Mouse (Mus musculus) neural tube, embryonic 13.5 days (tissue): ENCODE results near the gene Lrrc55. TPM values are rescaled to one million over a fixed set of nuclear protein-coding genes. Genes with fewer than 3 reads are reported as not detected.

ENCODE experiments used
- ATAC-seq: fragments of 200-750 bp; cut with Nextera tagmentation; 2 replicates; pipeline ENCODE4 v1.8.0; 2017; ENCODE audit warnings: low read depth, mild to moderate bottlenecking, moderate TSS enrichment, moderate library complexity
- H3K27ac ChIP-seq: fragments of 300-500 bp; sonication (generic); replicated peaks from 2 replicates; pipeline ENCODE4 v1.5.1; 2015; ENCODE audit warnings: moderate library complexity, mild to moderate bottlenecking, inconsistent platforms
- H3K27me3 ChIP-seq: fragments of 300-500 bp; sonication (generic); 2 replicates; pipeline ENCODE4 v1.6.1; 2015; ENCODE audit warnings: mild to moderate bottlenecking, inconsistent platforms
- H3K36me3 ChIP-seq: fragments of 300-500 bp; sonication (generic); 2 replicates; pipeline ENCODE4 v1.6.1; 2015; ENCODE audit warnings: mild to moderate bottlenecking, inconsistent platforms
- H3K4me1 ChIP-seq: fragments of 300-500 bp; sonication (generic); replicated peaks from 2 replicates; pipeline ENCODE4 v1.6.1; 2015; ENCODE audit warnings: inconsistent platforms
- H3K4me2 ChIP-seq: fragments of 300-500 bp; sonication (generic); 2 replicates; pipeline ENCODE4 v1.6.1; 2015; ENCODE audit warnings: inconsistent platforms, mild to moderate bottlenecking, moderate library complexity
- H3K4me3 ChIP-seq: fragments of 300-500 bp; sonication (generic); 2 replicates; pipeline ENCODE4 v1.5.1; 2015; ENCODE audit warnings: mild to moderate bottlenecking, inconsistent platforms
- H3K9ac ChIP-seq: fragments of 300-500 bp; sonication (generic); 2 replicates; pipeline ENCODE4 v1.6.1; 2015; ENCODE audit warnings: moderate library complexity, mild to moderate bottlenecking, inconsistent platforms
- H3K9me3 ChIP-seq: fragments of 300-500 bp; sonication (generic); 2 replicates; pipeline ENCODE4 v1.6.1; 2016; ENCODE audit warnings: inconsistent platforms
- WGBS: fragments of 180-500 bp; shearing (Covaris S2); methylation state at CpG from one replicate; pipeline ENCODE4 v1.1.7; 2015; 5-methylcytosine and 5-hydroxymethylcytosine counted together
- polyA plus RNA-seq: library from polyadenylated mRNA; unstranded; fragments of >200 nt; fragmentation: Nextera tagmentation; extraction: Ambion mirVana; gene quantifications from 2 replicates; pipeline ENCODE4 v1.2.1, GENCODE M21; 2015

The Lrrc55 gene
- polyA plus RNA-seq, 1 experiment from 2014 or later: 5.1 TPM

GRCm38 (mm10) chr2:85163311-85164047, 33.5 kb downstream of the Lrrc55 start:
- 45% methylated on average over 7 of the region's 7 CpGs for whole genome bisulfite sequencing
- ATAC-seq: no peak
- no peaks in the 10 kb centered on the region for H3K36me3 ChIP-seq

GRCm38 (mm10) chr2:85161638-85162093, 35.3 kb downstream of the Lrrc55 start:
- peak; percentile 61 for ATAC-seq
- H3K4me3 ChIP-seq: no peak overlapping the region
- H3K36me3 ChIP-seq: no peaks in the 10 kb centered on the region
- H3K9ac ChIP-seq: no peak overlapping the region
- WGBS: 0% methylated on average over 1 of the region's 1 CpGs
- peaks cover 18% of the 10 kb centered on the region for H3K4me1 ChIP-seq
- no peaks in the 10 kb centered on the region for H3K9me3 ChIP-seq
- H3K4me2 ChIP-seq: no peak overlapping the region
- H3K27ac ChIP-seq: 0 out of 2 replicates have a peak overlapping the region, but pooled peaks have one; percentile 15
- H3K27me3 ChIP-seq: no peaks in the 10 kb centered on the region

More at GRCm38 (mm10) chr2:85163311-85164047, 33.5 kb downstream of the Lrrc55 start:
- no peak overlapping the region for H3K9ac ChIP-seq
- no peaks in the 10 kb centered on the region for H3K27me3 ChIP-seq
- H3K9me3 ChIP-seq: no peaks in the 10 kb centered on the region
- no peak overlapping the region for H3K4me3 ChIP-seq
- peaks cover 18% of the 10 kb centered on the region for H3K4me1 ChIP-seq
- H3K4me2 ChIP-seq: no peak overlapping the region
- no peak overlapping the region for H3K27ac ChIP-seq

GRCm38 (mm10) chr2:85160901-85161637, 35.9 kb downstream of the Lrrc55 start:
- H3K9me3 ChIP-seq: no peaks in the 10 kb centered on the region
- H3K4me3 ChIP-seq: no peak overlapping the region
- no peaks in the 10 kb centered on the region for H3K36me3 ChIP-seq
- H3K9ac ChIP-seq: no peak overlapping the region
- peaks cover 18% of the 10 kb centered on the region for H3K4me1 ChIP-seq
- H3K27me3 ChIP-seq: no peaks in the 10 kb centered on the region
- 0 out of 2 replicates have a peak overlapping the region, but pooled peaks have one; percentile 1 for H3K27ac ChIP-seq
- ATAC-seq: peak; percentile 67
- WGBS: 66% methylated on average over 4 of the region's 4 CpGs
- H3K4me2 ChIP-seq: no peak overlapping the region

- no peak for ATAC-seq
- peaks cover 18% of the 10 kb centered on the region for H3K4me1 ChIP-seq
- no peaks in the 10 kb centered on the region for H3K9me3 ChIP-seq
- no peak overlapping the region for H3K4me3 ChIP-seq
- WGBS: 94% methylated on average over 3 of the region's 3 CpGs
- H3K4me2 ChIP-seq: no peak overlapping the region
- no peaks in the 10 kb centered on the region for H3K27me3 ChIP-seq
- no peak overlapping the region for H3K9ac ChIP-seq
- H3K36me3 ChIP-seq: no peaks in the 10 kb centered on the region
- H3K27ac ChIP-seq: no peak overlapping the region
Measured at GRCm38 (mm10) chr2:85157382-85157781, 39.6 kb downstream of the Lrrc55 start.

GRCm38 (mm10) chr2:85156136-85156535, 40.9 kb downstream of the Lrrc55 start:
- 90% methylated on average over 5 of the region's 5 CpGs for WGBS
- Histone ChIP-seq H3K9me3 (no peaks in the 10 kb centered on the region), H3K9ac (no peak overlapping the region), H3K27me3 (no peaks in the 10 kb centered on the region), H3K36me3 (no peaks in the 10 kb centered on the region), H3K27ac (no peak overlapping the region), H3K4me2 (no peak overlapping the region), H3K4me1 (peaks cover 7% of the 10 kb centered on the region), H3K4me3 (no peak overlapping the region)
- ATAC-seq: no peak

GRCm38 (mm10) chr2:85155334-85155733, 41.7 kb downstream of the Lrrc55 start:
- Histone ChIP-seq H3K9me3 (no peaks in the 10 kb centered on the region), H3K27ac (no peak overlapping the region), H3K4me1 (no peaks in the 10 kb centered on the region), H3K36me3 (no peaks in the 10 kb centered on the region), H3K4me2 (no peak overlapping the region), H3K27me3 (no peaks in the 10 kb centered on the region), H3K9ac (no peak overlapping the region), H3K4me3 (no peak overlapping the region)
- ATAC-seq: no peak
- WGBS: 86% methylated on average over 9 of the region's 9 CpGs

- Histone ChIP-seq H3K9me3 (no peaks in the 10 kb centered on the region), H3K9ac (no peak overlapping the region), H3K27me3 (no peaks in the 10 kb centered on the region), H3K4me1 (no peaks in the 10 kb centered on the region), H3K36me3 (no peaks in the 10 kb centered on the region), H3K4me3 (no peak overlapping the region), H3K27ac (no peak overlapping the region), H3K4me2 (no peak overlapping the region)
- 88% methylated on average over 2 of the region's 2 CpGs for WGBS
- no peak for ATAC-seq
Measured at GRCm38 (mm10) chr2:85151233-85151632, 45.8 kb downstream of the Lrrc55 start.

GRCm38 (mm10) chr2:85150373-85150772, 46.6 kb downstream of the Lrrc55 start:
- WGBS: 92% methylated on average over 1 of the region's 1 CpGs
- Histone ChIP-seq H3K27ac (no peak overlapping the region), H3K36me3 (no peaks in the 10 kb centered on the region), H3K9me3 (no peaks in the 10 kb centered on the region), H3K4me3 (no peak overlapping the region), H3K27me3 (no peaks in the 10 kb centered on the region), H3K4me1 (no peaks in the 10 kb centered on the region), H3K4me2 (no peak overlapping the region), H3K9ac (no peak overlapping the region)
- ATAC-seq: no peak

GRCm38 (mm10) chr2:85147481-85147880, 49.5 kb downstream of the Lrrc55 start:
- Histone ChIP-seq H3K9me3 (no peaks in the 10 kb centered on the region), H3K4me3 (no peak overlapping the region), H3K4me2 (no peak overlapping the region), H3K4me1 (no peaks in the 10 kb centered on the region), H3K36me3 (no peaks in the 10 kb centered on the region), H3K27me3 (no peaks in the 10 kb centered on the region), H3K27ac (no peak overlapping the region), H3K9ac (no peak overlapping the region)
- WGBS: 81% methylated on average over 2 of the region's 2 CpGs
- ATAC-seq: no peak

- Histone ChIP-seq H3K4me2 (no peak overlapping the region), H3K36me3 (no peaks in the 10 kb centered on the region), H3K27ac (no peak overlapping the region), H3K9me3 (no peaks in the 10 kb centered on the region), H3K4me3 (no peak overlapping the region), H3K4me1 (no peaks in the 10 kb centered on the region), H3K9ac (no peak overlapping the region), H3K27me3 (no peaks in the 10 kb centered on the region)
- no peak for ATAC-seq
- WGBS: 77% methylated on average over 3 of the region's 3 CpGs
Measured at GRCm38 (mm10) chr2:85145346-85145745, 51.7 kb downstream of the Lrrc55 start.

GRCm38 (mm10) chr2:85144908-85145307, 52.1 kb downstream of the Lrrc55 start:
- no peaks in the 10 kb centered on the region for H3K36me3 ChIP-seq
- H3K27ac ChIP-seq: no peak overlapping the region
- H3K4me1 ChIP-seq: no peaks in the 10 kb centered on the region
- WGBS: 82% methylated on average over 2 of the region's 2 CpGs
- no peak for ATAC-seq
- no peak overlapping the region for H3K9ac ChIP-seq
- H3K27me3 ChIP-seq: no peaks in the 10 kb centered on the region
- H3K4me2 ChIP-seq: no peak overlapping the region
- no peak overlapping the region for H3K4me3 ChIP-seq
- no peaks in the 10 kb centered on the region for H3K9me3 ChIP-seq

- H3K4me1 ChIP-seq: no peaks in the 10 kb centered on the region
- no peaks in the 10 kb centered on the region for H3K9me3 ChIP-seq
- H3K4me3 ChIP-seq: no peak overlapping the region
- H3K27ac ChIP-seq: no peak overlapping the region
- H3K9ac ChIP-seq: no peak overlapping the region
- H3K36me3 ChIP-seq: no peaks in the 10 kb centered on the region
- no peak for ATAC-seq
- no peaks in the 10 kb centered on the region for H3K27me3 ChIP-seq
- 0 out of 2 replicates have a peak overlapping the region, but pooled peaks have one; percentile 3 for H3K4me2 ChIP-seq
Measured at GRCm38 (mm10) chr2:85140833-85141232, 56.2 kb downstream of the Lrrc55 start.
